Mouse (Mus musculus): ENCODE measurements around the gene Tnpo2. TPM values are rescaled to one million over a fixed set of nuclear protein-coding genes. Genes with fewer than 3 reads are reported as not detected.

Gene Tnpo2
- total and polyA plus RNA-seq, 3 experiments = 29.2 to 86.8 (median 62.3) TPM

GRCm38 (mm10) chr8:85095566-85095965 is 58.9 kb downstream of the Tnpo2 start:
- Histone ChIP-seq H3K9me3 (replicated peaks; ENCODE audit: insufficient read depth, low read length) (no peaks in the 10 kb centered on the region), H3K9ac (ENCODE audit: control insufficient read depth, low read depth, low read length, poor library complexity, severe bottlenecking) (no peak overlapping the region), H3K36me3 (ENCODE audit: control insufficient read depth in 1 of 2, insufficient read depth in 2 of 2, low read length in 2 of 2) (peaks cover 0 to 3% of the 10 kb centered on the region in 2 experiments; a peak in 1 of 4 replicates), H3K79me2 (ENCODE audit: control insufficient read depth, insufficient read depth, low read length, poor library complexity) (no peaks in the 10 kb centered on the region), H3K4me1 (ENCODE audit: control insufficient read depth in 1 of 2, insufficient read depth in 2 of 2, low read length in 2 of 2) (peaks cover 0 to 3% of the 10 kb centered on the region in 2 experiments; a peak in 1 of 4 replicates), H3K27ac (ENCODE audit: control insufficient read depth, low read depth, low read length) (no peak overlapping the region), H3K4me3 (ENCODE audit: control insufficient read depth in 1 of 2, insufficient read depth in 1 of 2, low read depth in 2 of 2, low read length in 2 of 2) (no peak overlapping the region), H3K27me3 (ENCODE audit: control insufficient read depth in 1 of 2, insufficient read depth in 2 of 2, low read length in 2 of 2) (no peaks in the 10 kb centered on the region)
- DNase-seq (ENCODE audit: low read depth, low spot score) = no peak
- no peak for TF ChIP-seq TBP (IDR thresholded peaks at IDR 0.05; ENCODE audit: low read depth, low read length)

- H3K27ac ChIP-seq (ENCODE audit: control insufficient read depth, low read depth, low read length) = no peak overlapping the region
- H3K4me1 ChIP-seq (ENCODE audit: control insufficient read depth in 1 of 2, insufficient read depth in 2 of 2, low read length in 2 of 2) = peaks cover 0 to 3% of the 10 kb centered on the region in 2 experiments; a peak in 1 of 4 replicates
- no peaks in the 10 kb centered on the region for H3K9me3 ChIP-seq (replicated peaks; ENCODE audit: insufficient read depth, low read length)
- H3K9ac ChIP-seq (ENCODE audit: control insufficient read depth, low read depth, low read length, poor library complexity, severe bottlenecking) = no peak overlapping the region
- peaks cover 0 to 3% of the 10 kb centered on the region in 2 experiments; a peak in 1 of 4 replicates for H3K36me3 ChIP-seq (ENCODE audit: control insufficient read depth in 1 of 2, insufficient read depth in 2 of 2, low read length in 2 of 2)
- no peak overlapping the region for H3K4me3 ChIP-seq (ENCODE audit: control insufficient read depth in 1 of 2, insufficient read depth in 1 of 2, low read depth in 2 of 2, low read length in 2 of 2)
- TF ChIP-seq TBP (IDR thresholded peaks at IDR 0.05; ENCODE audit: low read depth, low read length) (no peak), NELFE (IDR thresholded peaks at IDR 0.05; ENCODE audit: low read depth, low read length) (no peak), NRF1 (IDR thresholded peaks at IDR 0.05; ENCODE audit: insufficient read depth, low read depth, low read length, poor library complexity, severe bottlenecking) (no peak), E2F4 (IDR thresholded peaks at IDR 0.05; ENCODE audit: borderline replicate concordance, low read depth, low read length) (no peak), ELF1 (IDR thresholded peaks at IDR 0.05; ENCODE audit: low read depth, low read length) (no peak), MAFK (IDR thresholded peaks at IDR 0.05; ENCODE audit: borderline replicate concordance, low read depth, low read length) (no peak), HCFC1 (IDR thresholded peaks at IDR 0.05; ENCODE audit: low read depth, low read length) (no peak), POLR2AphosphoS5 (IDR thresholded peaks at IDR 0.05; ENCODE audit: borderline replicate concordance, low read depth, low read length) (no peak), MXI1 (IDR thresholded peaks at IDR 0.05; ENCODE audit: low read depth, low read length) (no peak), MAZ (IDR thresholded peaks at IDR 0.05; ENCODE audit: low read depth, low read length) (no peak), TAL1 (IDR thresholded peaks at IDR 0.05; ENCODE audit: low read length) (no peak), MYC (IDR thresholded peaks at IDR 0.05; ENCODE audit: low read depth, low read length) (no peak), JUND (IDR thresholded peaks at IDR 0.05; ENCODE audit: low read depth, low read length) (no peak), CTCF (IDR thresholded peaks at IDR 0.05 in 2 of 3, conservative IDR thresholded peaks at IDR 0.05 in 1 of 3; ENCODE audit: control insufficient read depth in 1 of 3, insufficient read depth in 1 of 3, low read depth in 2 of 3, low read length in 3 of 3, poor library complexity in 1 of 3, severe bottlenecking in 1 of 3) (no peak), GABPA (IDR thresholded peaks at IDR 0.05; ENCODE audit: low read depth, low read length) (no peak), POLR2A (IDR thresholded peaks at IDR 0.05; ENCODE audit: control insufficient read depth in 1 of 2, insufficient read depth in 1 of 2, low read depth in 1 of 2, low read length in 2 of 2, poor library complexity in 1 of 2) (no peak), CHD1 (IDR thresholded peaks at IDR 0.05; ENCODE audit: low read depth, low read length) (no peak), USF2 (IDR thresholded peaks at IDR 0.05; ENCODE audit: borderline replicate concordance in 1 of 2, insufficient read depth in 1 of 2, low read depth in 1 of 2, low read length in 2 of 2) (no peak)
- no peaks in the 10 kb centered on the region for H3K79me2 ChIP-seq (ENCODE audit: control insufficient read depth, insufficient read depth, low read length, poor library complexity)
- H3K27me3 ChIP-seq (ENCODE audit: control insufficient read depth in 1 of 2, insufficient read depth in 2 of 2, low read length in 2 of 2) = no peaks in the 10 kb centered on the region
- DNase-seq (ENCODE audit: low read depth, low spot score) = no peak
These were observed 59.5 kb downstream of the Tnpo2 start for GRCm38 (mm10) chr8:85096196-85096595.
